Mouse (Mus musculus): ENCODE results near the gene Prune2.

Gene Prune2

GRCm38 (mm10) chr19:16955613-16956271 is at the start of gene Prune2:
Prune2 (plus strand) TSS chr19:16956118.
- DNase-seq (ENCODE audit: extremely low spot score, low read depth, low spot score) = peak; percentile 37

GRCm38 (mm10) chr19:16911507-16911906 is 44.4 kb upstream of the Prune2 start:
- no peak for DNase-seq (ENCODE audit: extremely low spot score, low read depth, low spot score)

GRCm38 (mm10) chr19:16924516-16924915 is 31.4 kb upstream of the Prune2 start:
- no peak for DNase-seq (ENCODE audit: extremely low spot score, low read depth, low spot score)

- DNase-seq (ENCODE audit: extremely low spot score, low read depth, low spot score) = no peak
Observed at GRCm38 (mm10) chr19:16934664-16935063, 21.3 kb upstream of the Prune2 start.

GRCm38 (mm10) chr19:16948794-16949313 is 7.1 kb upstream of the Prune2 start:
- DNase-seq (ENCODE audit: extremely low spot score, low read depth, low spot score) = no peak

- no peak for DNase-seq (ENCODE audit: extremely low spot score, low read depth, low spot score)
Observed at GRCm38 (mm10) chr19:16949341-16949740, 6.6 kb upstream of the Prune2 start.

GRCm38 (mm10) chr19:16950051-16950450 is 5.9 kb upstream of the Prune2 start:
- no peak for DNase-seq (ENCODE audit: extremely low spot score, low read depth, low spot score)

- no peak for DNase-seq (ENCODE audit: extremely low spot score, low read depth, low spot score)
Observed at GRCm38 (mm10) chr19:16950664-16951363, 5.1 kb upstream of the Prune2 start.

- DNase-seq (ENCODE audit: extremely low spot score, low read depth, low spot score) = no peak
Observed at GRCm38 (mm10) chr19:16954736-16955135, 1.2 kb upstream of the Prune2 start.

GRCm38 (mm10) chr19:16955231-16955612 is 696 bp upstream of the Prune2 start:
- DNase-seq (ENCODE audit: extremely low spot score, low read depth, low spot score) = no peak

- DNase-seq (ENCODE audit: extremely low spot score, low read depth, low spot score) = no peak
Observed at GRCm38 (mm10) chr19:16956319-16956718, 401 bp downstream of the Prune2 start.

- DNase-seq (ENCODE audit: extremely low spot score, low read depth, low spot score) = no peak
Observed at GRCm38 (mm10) chr19:16959051-16959450, 3.1 kb downstream of the Prune2 start.

GRCm38 (mm10) chr19:16959551-16959950 is 3.6 kb downstream of the Prune2 start:
- DNase-seq (ENCODE audit: extremely low spot score, low read depth, low spot score) = no peak

GRCm38 (mm10) chr19:16961036-16961435 is 5.1 kb downstream of the Prune2 start:
- DNase-seq (ENCODE audit: extremely low spot score, low read depth, low spot score) = no peak

GRCm38 (mm10) chr19:16963178-16963577 is 7.3 kb downstream of the Prune2 start:
- DNase-seq (ENCODE audit: extremely low spot score, low read depth, low spot score) = no peak

- no peak for DNase-seq (ENCODE audit: extremely low spot score, low read depth, low spot score)
Observed at GRCm38 (mm10) chr19:16968768-16969167, 12.8 kb downstream of the Prune2 start.

- no peak for DNase-seq (ENCODE audit: extremely low spot score, low read depth, low spot score)
Observed at GRCm38 (mm10) chr19:16970612-16971011, 14.7 kb downstream of the Prune2 start.

GRCm38 (mm10) chr19:16978910-16979309 is 23.0 kb downstream of the Prune2 start:
- DNase-seq (ENCODE audit: extremely low spot score, low read depth, low spot score) = no peak

- DNase-seq (ENCODE audit: extremely low spot score, low read depth, low spot score) = no peak
Observed at GRCm38 (mm10) chr19:16981743-16982142, 25.8 kb downstream of the Prune2 start.

GRCm38 (mm10) chr19:16984897-16985296 is 29.0 kb downstream of the Prune2 start:
- no peak for DNase-seq (ENCODE audit: extremely low spot score, low read depth, low spot score)

GRCm38 (mm10) chr19:16987984-16988383 is 32.1 kb downstream of the Prune2 start:
- no peak for DNase-seq (ENCODE audit: extremely low spot score, low read depth, low spot score)

- no peak for DNase-seq (ENCODE audit: extremely low spot score, low read depth, low spot score)
Observed at GRCm38 (mm10) chr19:16992151-16992550, 36.2 kb downstream of the Prune2 start.

Data from hindlimb bud, embryonic 11.5 days (tissue).